Comparison of ENCODE assay signal across 9 mouse cellular contexts in the genomic region with DNA sequence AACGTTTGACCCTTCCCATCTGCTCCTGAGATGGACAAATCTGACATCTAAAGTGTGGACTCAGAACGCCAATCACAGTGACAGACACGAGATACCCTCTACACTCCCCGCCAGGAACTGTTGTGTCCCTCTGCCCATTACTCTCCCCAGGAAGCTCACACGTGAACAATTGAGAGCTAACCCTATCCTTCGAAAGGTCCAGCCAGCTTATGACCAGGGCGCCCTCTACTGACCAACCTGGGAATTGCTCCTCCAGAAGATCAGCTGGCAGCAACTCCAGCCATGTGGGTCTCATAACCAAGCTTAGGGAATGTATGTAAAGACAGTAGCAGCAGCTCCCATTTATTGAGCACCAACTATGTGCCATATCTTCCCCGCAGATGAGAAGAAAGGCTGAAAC.
A peak's percentile ranks its signal among the peaks of the same experiment; 100 is the strongest.
DNase-seq lines count a peak whose midpoint lies in the region; ATAC-seq and TF ChIP-seq lines count a peak whose summit lies in the region.
"Had no signal": no experiment of that assay in that cellular context is flagged by ENCODE, and none has a peak within 500 bp of the region (broad histone marks: within the 10 kb centered on the region; RNA-seq: fewer than 3 reads in every experiment).

No protein-coding gene starts in this region.

- TF ChIP-seq CTCF in gastrocnemius, adult 2 months (IDR thresholded peaks at IDR 0.05), result peak; percentile 100
- TF ChIP-seq CTCF in liver, postnatal 0 days (IDR thresholded peaks at IDR 0.05; ENCODE audit: low read depth), result peak; percentile 97

- WGBS in liver, postnatal 0 days (ENCODE audit: insufficient replicate concordance), result 7% methylated on average over 8 of the region's 8 CpGs

- TF ChIP-seq EP300 in liver, postnatal 0 days (IDR thresholded peaks at IDR 0.05; ENCODE audit: low read depth), result no peak

- intact Hi-C loops in gastrocnemius, adult 2 months (cut with DNase I), result loop anchor here (1.0 kb wide), 1 partner anchor 56 kb away; no protein-coding TSS in a partner anchor

- H3K4me2 ChIP-seq in liver, postnatal 0 days (ENCODE audit: low read depth, low read length), result no peak overlapping the region
- H3K4me2 ChIP-seq: heart, embryonic 15.5 days had no signal

- H3K4me1 ChIP-seq in liver, postnatal 0 days (ENCODE audit: insufficient read depth), result peaks cover 22% of the 10 kb centered on the region

- no peak for ATAC-seq in liver, postnatal 0 days

- DNase-seq in 3T3-L1 (ENCODE audit: low read depth, low spot score) (peak; percentile 18), ES-CJ7 (ENCODE audit: low read depth, low spot score) (peak; percentile 71)
- DNase-seq in cerebellum, adult 9-10 months, result peak; percentile 76
- peak; percentile 86 for DNase-seq in gastrocnemius, adult 2 months
- peak; percentile 85 for DNase-seq in kidney, postnatal 14 days
- DNase-seq in liver, postnatal 0 days, result peak; percentile 84
- DNase-seq in right cerebral cortex, adult 18-20 months, result peak; percentile 84
- DNase-seq in urinary bladder, postnatal 4 days (ENCODE audit: low spot score in 2 of 2), result peak; percentile 71 to 81

- H3K36me3 ChIP-seq in liver, postnatal 0 days (replicated peaks; ENCODE audit: insufficient read depth, low read length), result no peaks in the 10 kb centered on the region
- H3K36me3 ChIP-seq: heart, embryonic 15.5 days had no signal

- no peaks in the 10 kb centered on the region for H3K9me3 ChIP-seq in liver, postnatal 0 days (ENCODE audit: low read length)
- H3K9me3 ChIP-seq: heart, embryonic 15.5 days had no signal

- H3K4me3 ChIP-seq in gastrocnemius, adult 2 months, result no peak overlapping the region
- no peak overlapping the region for H3K4me3 ChIP-seq in liver, postnatal 0 days (ENCODE audit: low read depth, low read length)
- H3K4me3 ChIP-seq: heart, embryonic 15.5 days had no signal

- H3K9ac ChIP-seq in liver, postnatal 0 days (replicated peaks), result no peak overlapping the region
- H3K9ac ChIP-seq: heart, embryonic 15.5 days had no signal

- no peak overlapping the region for H3K27ac ChIP-seq in gastrocnemius, adult 2 months
- no peak overlapping the region for H3K27ac ChIP-seq in liver, postnatal 0 days (ENCODE audit: low read depth)
- H3K27ac ChIP-seq: heart, embryonic 15.5 days had no signal

- no peaks in the 10 kb centered on the region for H3K27me3 ChIP-seq in liver, postnatal 0 days (ENCODE audit: insufficient read depth, low read length)
- H3K27me3 ChIP-seq: heart, embryonic 15.5 days had no signal

Comparison
In these comparisons a context has a peak if more than half of its experiments do, and no peak if none do; other contexts are left out.
1. DNase-seq: peak in every context shown above with its lines; median percentile 86 in gastrocnemius, adult 2 months; 85 in kidney, postnatal 14 days; 84 in liver, postnatal 0 days; 84 in right cerebral cortex, adult 18-20 months; 76 in cerebellum, adult 9-10 months; 76 in urinary bladder, postnatal 4 days; 71 in ES-CJ7; 18 in 3T3-L1.